Mouse (Mus musculus): ENCODE measurements around the gene St7l. TPM values are rescaled to one million over a fixed set of nuclear protein-coding genes. Genes with fewer than 3 reads are reported as not detected.

Gene St7l
- 4.7 and 5.4 TPM in 2 replicates for polyA plus RNA-seq (2012; rRNA removed)

DNA sequence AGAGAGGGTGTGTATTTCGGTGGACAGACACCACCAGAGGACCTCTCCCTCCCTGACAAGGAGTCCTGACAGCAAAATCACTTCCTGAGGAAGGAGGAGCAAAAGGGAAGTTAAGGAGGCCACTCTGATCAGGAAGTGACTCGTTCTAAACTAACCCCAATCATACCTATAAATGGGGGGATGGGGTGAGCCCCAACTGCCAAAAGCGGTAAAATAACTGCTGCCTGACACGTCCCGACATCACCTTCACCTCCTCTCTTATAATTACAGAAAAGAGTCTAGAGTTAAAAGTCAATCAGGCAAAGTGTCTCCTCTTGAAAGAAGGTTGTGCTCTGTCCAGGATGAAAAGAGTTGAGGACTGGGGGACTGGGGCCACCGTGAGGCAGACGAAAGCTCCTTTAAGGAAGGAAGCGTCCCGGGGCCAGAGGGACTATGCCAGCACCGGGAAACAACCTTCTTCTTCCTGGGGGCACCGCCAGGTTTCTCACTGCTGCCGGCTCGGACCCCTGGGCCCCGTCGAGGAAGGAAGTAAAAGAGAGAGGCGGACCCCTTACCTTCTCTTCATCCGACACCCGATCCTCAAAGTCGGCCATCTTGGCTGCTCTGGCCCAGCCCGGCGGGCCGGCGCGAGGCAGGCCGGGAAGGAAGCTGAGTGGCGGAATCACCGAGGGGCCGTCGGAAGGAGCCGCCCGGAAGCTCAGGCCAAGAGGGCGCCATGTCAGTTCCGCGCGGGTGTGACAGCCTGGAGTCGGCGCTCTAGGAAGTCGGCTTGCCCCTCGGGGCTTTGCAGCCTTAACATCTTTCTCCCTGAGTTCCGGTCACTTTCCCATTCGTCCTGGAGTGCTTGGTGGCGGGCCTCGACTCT is at the start of gene St7l, which contains the start of gene Capza1:
TSS of gene St7l (plus strand) at position 220 of the 865 bp plus-strand sequence.
TSS of gene Capza1 (minus strand) at position 720 of the 865 bp plus-strand sequence.

DNA sequence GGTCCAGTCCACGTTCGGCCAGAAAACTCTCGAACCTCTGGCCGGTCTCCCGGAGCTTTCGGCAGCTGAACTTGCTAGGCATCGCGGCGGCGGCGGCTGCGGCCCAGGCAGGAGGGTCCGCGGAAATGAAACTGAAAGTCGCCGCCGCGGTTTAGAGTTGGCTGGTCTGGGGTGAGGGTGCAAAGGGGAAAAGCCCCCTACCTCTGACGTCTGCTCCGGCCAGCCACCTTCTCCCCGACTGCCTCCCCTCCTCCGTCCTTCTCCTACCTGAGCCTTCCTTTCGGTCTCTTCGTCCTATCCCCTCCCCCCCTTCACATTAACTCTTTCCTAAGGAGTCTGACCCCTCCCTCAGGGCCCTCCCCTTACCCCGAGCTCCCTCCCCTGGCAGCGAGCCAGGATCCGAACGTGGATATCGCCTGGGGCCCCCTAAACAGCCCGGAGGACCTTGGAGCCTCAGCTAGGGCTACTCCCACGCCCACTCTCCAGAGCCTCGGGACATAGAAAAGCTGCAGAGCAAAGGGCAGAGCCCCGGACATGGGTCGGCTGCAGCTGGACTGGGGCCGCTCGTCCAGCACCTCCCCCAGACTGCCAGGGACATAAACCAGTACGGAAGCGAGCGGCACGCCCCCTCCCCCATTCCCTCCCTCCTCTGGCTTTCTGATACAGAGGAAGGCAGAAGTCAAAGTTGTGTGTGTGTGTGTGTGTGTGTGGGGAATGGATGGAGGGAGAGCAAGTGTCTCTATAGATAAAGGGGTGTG is 45.6 kb upstream of the St7l start, which contains the start of gene Mov10:
TSS of gene Mov10 (minus strand) at position 573 of the 758 bp plus-strand sequence.

DNA sequence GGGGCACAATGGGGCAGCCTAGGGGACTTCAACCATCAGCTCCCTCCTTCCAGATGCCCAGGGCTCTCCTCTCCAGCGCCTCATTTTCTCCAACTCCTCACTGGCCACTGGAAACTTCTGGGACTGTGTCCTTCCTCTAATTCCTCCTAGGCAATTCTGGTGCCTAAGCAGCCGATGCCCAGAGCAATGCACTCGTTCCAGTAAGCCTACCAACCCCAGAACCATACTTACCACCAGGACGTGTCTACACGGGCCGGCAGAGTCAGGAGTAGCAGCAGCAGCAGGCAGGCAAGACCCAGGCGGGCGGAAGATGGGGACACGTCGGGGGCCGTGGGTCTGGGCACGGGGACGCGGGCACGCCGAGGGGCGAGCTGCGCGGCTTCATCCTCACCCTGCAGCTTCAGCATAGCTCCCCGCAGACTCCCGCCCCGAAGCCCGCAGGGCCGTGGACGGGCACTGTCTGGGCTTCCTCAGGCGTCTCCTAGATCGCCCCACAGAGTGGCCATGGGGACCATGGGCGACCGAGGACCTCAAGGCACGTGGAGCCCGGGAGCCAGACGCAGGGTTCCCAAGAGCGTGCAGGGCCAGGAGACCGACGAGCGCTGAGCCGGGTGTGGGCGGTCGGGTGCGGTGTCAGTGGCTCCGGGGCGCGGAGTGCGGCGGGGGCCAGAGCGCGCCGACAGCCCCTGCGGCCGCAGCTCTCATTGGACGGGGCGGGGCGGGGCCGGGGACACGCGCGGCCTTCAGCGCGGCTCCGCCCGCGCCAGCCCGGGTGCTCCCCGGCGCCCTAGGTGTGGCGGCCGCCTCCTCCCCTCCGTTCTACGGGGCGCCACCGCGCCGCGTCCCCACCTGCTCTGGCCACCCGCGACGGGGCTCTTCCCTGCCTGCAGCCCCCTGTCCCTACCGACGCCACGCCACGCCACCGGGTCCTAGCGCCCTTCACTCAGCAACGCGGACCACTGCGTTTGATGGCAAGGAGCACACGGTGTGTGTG is 97.6 kb downstream of the St7l start, which contains the start of gene Wnt2b:
TSS of gene Wnt2b (minus strand) at position 856 of the 994 bp plus-strand sequence.

Other genes with a start within 250 kb of the St7l start
- gene Slc16a1, start 225.3 kb upstream of the St7l start, polyA plus RNA-seq (2012; rRNA removed) = 20.3 and 30.8 TPM in 2 replicates
- 6.4 and 7.1 TPM in 2 replicates for gene Ppm1j, start 82.9 kb upstream of the St7l start, polyA plus RNA-seq (2012; rRNA removed)
- gene Fam19a3, start 82.2 kb upstream of the St7l start, polyA plus RNA-seq (2012; rRNA removed) = 0.19 and 0.22 TPM in 2 replicates
- gene Rhoc, start 75.6 kb upstream of the St7l start, polyA plus RNA-seq (2012; rRNA removed) = 119 and 139 TPM in 2 replicates
- 29.3 and 37.5 TPM in 2 replicates for gene Mov10, start 45.4 kb upstream of the St7l start, polyA plus RNA-seq (2012; rRNA removed)
- gene Capza1, start 500 bp downstream of the St7l start, polyA plus RNA-seq (2012; rRNA removed) = 11.1 and 14.4 TPM in 2 replicates
- 23.3 and 30.6 TPM in 2 replicates for gene Wnt2b, start 97.9 kb downstream of the St7l start, polyA plus RNA-seq (2012; rRNA removed)
- 3.8 and 4.4 TPM in 2 replicates for gene Cttnbp2nl, start 189.1 kb downstream of the St7l start, polyA plus RNA-seq (2012; rRNA removed)
- not detected in 2 replicates for gene 4930564D02Rik, start 202.8 kb downstream of the St7l start, polyA plus RNA-seq (2012; rRNA removed)